Mouse (Mus musculus) MEL (cell line): Measurements from ENCODE around the gene Nfkbib. TPM values are rescaled to one million over a fixed set of nuclear protein-coding genes. Genes with fewer than 3 reads are reported as not detected.

ENCODE experiments used
- DNase-seq: peaks from one replicate; pipeline ENCODE4 v3.0.0; 2011; ENCODE audit warnings: low read depth, low spot score
- H3K27ac ChIP-seq: 2 replicates; pipeline ENCODE4 v1.5.1; 2012; ENCODE audit warnings: low read depth, mild to moderate bottlenecking, control low read depth, low read length, moderate library complexity; ENCODE audit not compliant: control insufficient read depth
- H3K27me3 ChIP-seq, 2 experiments: fragments of 150-350 bp in 1 of 2; sonication (generic) in 1 of 2; 2 replicates each; pipeline ENCODE4 v1.6.1; 2012; ENCODE audit warnings: low read length in 2 of 2, mild to moderate bottlenecking in 2 of 2, improper control_type of control experiment in 1 of 2, moderate library complexity in 1 of 2; ENCODE audit not compliant: insufficient read depth in 2 of 2, control insufficient read depth in 1 of 2
- H3K36me3 ChIP-seq, 2 experiments: 2 replicates each; pipeline ENCODE4 v1.6.1; 2012 to 2014; ENCODE audit warnings: low read length in 2 of 2, improper control_type of control experiment in 1 of 2, inconsistent platforms in 1 of 2, mild to moderate bottlenecking in 1 of 2; ENCODE audit not compliant: insufficient read depth in 2 of 2, control insufficient read depth in 1 of 2
- H3K4me1 ChIP-seq, 2 experiments: fragments of 150-350 bp in 1 of 2; sonication (generic) in 1 of 2; 2 replicates each; pipeline ENCODE4 v1.6.1; 2012; ENCODE audit warnings: low read length in 2 of 2, improper control_type of control experiment in 1 of 2, mild to moderate bottlenecking in 1 of 2; ENCODE audit not compliant: insufficient read depth in 2 of 2, control insufficient read depth in 1 of 2
- H3K4me3 ChIP-seq, 2 experiments: fragments of 150-350 bp in 1 of 2; sonication (generic) in 1 of 2; 2 replicates each; pipeline ENCODE4 v1.5.1; 2012; ENCODE audit warnings: low read depth in 2 of 2, low read length in 2 of 2, mild to moderate bottlenecking in 2 of 2, moderate library complexity in 2 of 2, control low read depth in 1 of 2, improper control_type of control experiment in 1 of 2; ENCODE audit not compliant: control insufficient read depth in 1 of 2, insufficient read depth in 1 of 2
- H3K79me2 ChIP-seq: 2 replicates; pipeline ENCODE4 v1.6.1; 2012; ENCODE audit warnings: mild to moderate bottlenecking, low read length, moderate library complexity; ENCODE audit not compliant: control insufficient read depth, poor library complexity, insufficient read depth
- H3K9ac ChIP-seq: 2 replicates; pipeline ENCODE4 v1.6.1; 2012; ENCODE audit warnings: low read depth, mild to moderate bottlenecking, control low read depth, low read length, moderate library complexity; ENCODE audit not compliant: control insufficient read depth, poor library complexity, severe bottlenecking
- H3K9me3 ChIP-seq: fragments of 150-350 bp; sonication (generic); replicated peaks from 2 replicates; pipeline ENCODE4 v1.6.1; 2012; ENCODE audit warnings: mild to moderate bottlenecking, low read length, improper control_type of control experiment, moderate library complexity; ENCODE audit not compliant: insufficient read depth
- CTCF ChIP-seq, 3 experiments: IDR thresholded peaks in 2 of 3; conservative IDR thresholded peaks in 1 of 3; 2 replicates each; pipeline ENCODE4 v1.5.1; 2011 to 2012; ENCODE audit warnings: low read length in 3 of 3, low read depth in 2 of 3, mild to moderate bottlenecking in 2 of 3, improper control_type of control experiment in 1 of 3, inconsistent platforms in 1 of 3, mixed read lengths in 1 of 3, moderate library complexity in 1 of 3; ENCODE audit not compliant: control insufficient read depth in 1 of 3, insufficient read depth in 1 of 3, poor library complexity in 1 of 3, severe bottlenecking in 1 of 3
- ELF1 ChIP-seq: IDR thresholded peaks from 2 replicates; pipeline ENCODE4 v1.6.1; 2014; ENCODE audit warnings: low read depth, mild to moderate bottlenecking, inconsistent platforms, low read length, improper control_type of control experiment, moderate library complexity
- EP300 ChIP-seq, 2 experiments: IDR thresholded peaks; 2 replicates each; pipeline ENCODE4 v1.6.1; 2011; ENCODE audit warnings: improper control_type of control experiment in 2 of 2, low read length in 2 of 2, low read depth in 1 of 2, mild to moderate bottlenecking in 1 of 2
- ETS1 ChIP-seq: IDR thresholded peaks from 2 replicates; pipeline ENCODE4 v1.6.1; 2012; ENCODE audit warnings: low read depth, mild to moderate bottlenecking, inconsistent platforms, low read length, improper control_type of control experiment, moderate library complexity
- GATA1 ChIP-seq: IDR thresholded peaks from 2 replicates; pipeline ENCODE4 v1.6.1; 2011; ENCODE audit warnings: low read depth, low read length, improper control_type of control experiment
- HCFC1 ChIP-seq: IDR thresholded peaks from 2 replicates; pipeline ENCODE4 v1.6.1; 2012; ENCODE audit warnings: low read depth, mild to moderate bottlenecking, inconsistent platforms, low read length, improper control_type of control experiment, moderate library complexity
- JUND ChIP-seq: IDR thresholded peaks from 2 replicates; pipeline ENCODE4 v1.6.1; 2011; ENCODE audit warnings: low read depth, mild to moderate bottlenecking, improper control_type of control experiment, low read length
- KAT2A ChIP-seq: conservative IDR thresholded peaks from 2 replicates; pipeline ENCODE4 v1.6.1; 2012; ENCODE audit warnings: low read depth, low read length, improper control_type of control experiment, inconsistent platforms
- MAX ChIP-seq: IDR thresholded peaks from 2 replicates; pipeline ENCODE4 v1.6.1; 2011; ENCODE audit warnings: low read length, improper control_type of control experiment
- MAZ ChIP-seq: IDR thresholded peaks from 2 replicates; pipeline ENCODE4 v1.6.1; 2012; ENCODE audit warnings: low read depth, mild to moderate bottlenecking, inconsistent platforms, low read length, improper control_type of control experiment
- MEF2A ChIP-seq: IDR thresholded peaks from 2 replicates; pipeline ENCODE4 v1.6.1; 2014; ENCODE audit warnings: low read depth, mild to moderate bottlenecking, inconsistent platforms, low read length, improper control_type of control experiment; ENCODE audit not compliant: poor library complexity, insufficient replicate concordance, severe bottlenecking; ENCODE audit errors: extremely low read depth
- MYC ChIP-seq: IDR thresholded peaks from 2 replicates; pipeline ENCODE4 v1.6.1; 2011; ENCODE audit warnings: low read depth, mild to moderate bottlenecking, low read length, improper control_type of control experiment, moderate library complexity
- NELFE ChIP-seq: IDR thresholded peaks from 2 replicates; pipeline ENCODE4 v1.6.1; 2011; ENCODE audit warnings: low read depth, low read length, improper control_type of control experiment
- NRF1 ChIP-seq: IDR thresholded peaks from 2 replicates; pipeline ENCODE4 v1.6.1; 2014; ENCODE audit warnings: low read depth, mild to moderate bottlenecking, inconsistent platforms, low read length, improper control_type of control experiment, moderate library complexity; ENCODE audit not compliant: poor library complexity, insufficient read depth, severe bottlenecking
- POLR2A ChIP-seq, 2 experiments: IDR thresholded peaks; 2 replicates each; pipeline ENCODE4 v1.6.1; 2011 to 2012; ENCODE audit warnings: low read length in 2 of 2, mild to moderate bottlenecking in 2 of 2, control low read depth in 1 of 2, improper control_type of control experiment in 1 of 2, low read depth in 1 of 2, moderate library complexity in 1 of 2; ENCODE audit not compliant: control insufficient read depth in 1 of 2, insufficient read depth in 1 of 2, poor library complexity in 1 of 2
- POLR2AphosphoS5 ChIP-seq: IDR thresholded peaks from 2 replicates; pipeline ENCODE4 v1.6.1; 2012; ENCODE audit warnings: low read depth, borderline replicate concordance, mild to moderate bottlenecking, inconsistent platforms, low read length, moderate library complexity, mixed read lengths
- RAD21 ChIP-seq: IDR thresholded peaks from 2 replicates; pipeline ENCODE4 v1.6.1; 2011; ENCODE audit warnings: mild to moderate bottlenecking, low read depth, low read length, improper control_type of control experiment
- RCOR1 ChIP-seq: IDR thresholded peaks from 2 replicates; pipeline ENCODE4 v1.6.1; 2012; ENCODE audit warnings: low read depth, mild to moderate bottlenecking, inconsistent platforms, low read length, improper control_type of control experiment
- SIN3A ChIP-seq: IDR thresholded peaks from 2 replicates; pipeline ENCODE4 v1.6.1; 2012; ENCODE audit warnings: low read length, improper control_type of control experiment, inconsistent platforms
- SMC3 ChIP-seq: IDR thresholded peaks from 2 replicates; pipeline ENCODE4 v1.6.1; 2011; ENCODE audit warnings: low read depth, low read length, improper control_type of control experiment
- TAL1 ChIP-seq: IDR thresholded peaks from 2 replicates; pipeline ENCODE4 v1.6.1; 2012; ENCODE audit warnings: mild to moderate bottlenecking, inconsistent platforms, low read length, moderate library complexity, mixed read lengths
- TBP ChIP-seq: IDR thresholded peaks from 2 replicates; pipeline ENCODE4 v1.8.0; 2011; ENCODE audit warnings: low read depth, low read length, improper control_type of control experiment
- TCF12 ChIP-seq: IDR thresholded peaks from 2 replicates; pipeline ENCODE4 v1.6.1; 2014; ENCODE audit warnings: low read depth, mild to moderate bottlenecking, inconsistent platforms, low read length, improper control_type of control experiment, moderate library complexity
- polyA plus RNA-seq, 2 experiments: library from polyadenylated mRNA; stranded (reverse) in 1 of 2; unstranded in 1 of 2; fragments of >175 nt in 1 of 2; fragments of >200 nt in 1 of 2; gene quantifications; 2 replicates each; pipeline versions ENCODE4 v1.2.1 to v1.2.4; 2012; ENCODE audit warnings: low replicate concordance in 2 of 2, low read depth in 1 of 2; ENCODE audit not compliant: insufficient read length in 2 of 2, insufficient read depth in 1 of 2, missing spikeins in 1 of 2
- total RNA-seq: library from RNA; depleted of rRNA; stranded (reverse); fragments of 300-350 nt; gene quantifications from 2 replicates; pipeline ENCODE4 v1.2.3, GENCODE M21; 2012

The Nfkbib gene
- total and polyA plus RNA-seq, 3 experiments, result 32.9 to 52.7 TPM; not detected in 1

GRCm38 (mm10) chr7:28808957-28809393 lies 41.7 kb upstream of the Nfkbib start (continued):
- TF ChIP-seq SIN3A (no peak; the same call in 1 of the 2 replicates), NELFE (peak; percentile 88)

GRCm38 (mm10) chr7:28808221-28808941 lies 41.1 kb upstream of the Nfkbib start, which contains the start of gene Hnrnpl:
Gene Hnrnpl, plus strand, starts transcription at chr7:28808541.
- peaks cover 10 to 25% of the 10 kb centered on the region in 2 experiments for H3K4me1 ChIP-seq
- DNase-seq, result peak; percentile 86

GRCm38 (mm10) chr7:28807641-28808220 lies 40.4 kb upstream of the Nfkbib start:
- Histone ChIP-seq H3K27me3 (no peaks in the 10 kb centered on the region), H3K9ac (peak overlapping the region; percentile 85), H3K4me3 (peak overlapping the region; percentile 67 to 69), H3K27ac (peak overlapping the region; percentile 99), H3K9me3 (no peaks in the 10 kb centered on the region)
- DNase-seq, result peak; percentile 51
- TF ChIP-seq MAZ (no peak), ELF1 (no peak), SMC3 (no peak), CTCF (IDR thresholded peaks at IDR 0.05 in 2 of 3, conservative IDR thresholded peaks at IDR 0.05 in 1 of 3; ENCODE audit: control insufficient read depth in 1 of 3, insufficient read depth in 1 of 3, low read depth in 2 of 3, low read length in 3 of 3, poor library complexity in 1 of 3, severe bottlenecking in 1 of 3) (no peak), GATA1 (no peak), KAT2A (no peak), MAX (no peak), HCFC1 (no peak), MEF2A (no peak), TBP (no peak)
- TF ChIP-seq, all 39 proteins: peak for 0
- peaks cover 23% of the 10 kb centered on the region for H3K79me2 ChIP-seq
- peaks cover 5 to 23% of the 10 kb centered on the region in 2 experiments; a peak in 3 of 4 replicates for H3K36me3 ChIP-seq
- H3K4me1 ChIP-seq, result peaks cover 14 to 23% of the 10 kb centered on the region in 2 experiments

More at GRCm38 (mm10) chr7:28808221-28808941, 41.1 kb upstream of the Nfkbib start, which contains the start of gene Hnrnpl:
- Histone ChIP-seq H3K9ac (peak within 1 kb of the TSS; percentile 85), H3K9me3 (no peaks in the 10 kb centered on the region), H3K27me3 (no peaks in the 10 kb centered on the region), H3K36me3 (peaks cover 6 to 25% of the 10 kb centered on the region in 2 experiments; a peak in 3 of 4 replicates), H3K4me3 (peak within 1 kb of the TSS; percentile 67 to 69), H3K79me2 (peaks cover 29% of the 10 kb centered on the region), H3K27ac (peak within 1 kb of the TSS; percentile 99)
- TF ChIP-seq SMC3, result no peak
- TF ChIP-seq EP300 (IDR thresholded peaks at IDR 0.05; ENCODE audit: low read depth in 1 of 2, low read length in 2 of 2), result peak in 1 of 2 experiments; percentile 49; a peak in 2 of 4 replicates
- TF ChIP-seq MAX, result peak; percentile 66; the same call in 1 of the 2 replicates
- 0 out of 2 replicates have a peak, but pooled peaks have one; percentile 25 for TF ChIP-seq NRF1
- TF ChIP-seq TCF12, result 0 out of 2 replicates have a peak, but pooled peaks have one; percentile 18
- TF ChIP-seq CTCF (IDR thresholded peaks at IDR 0.05 in 2 of 3, conservative IDR thresholded peaks at IDR 0.05 in 1 of 3; ENCODE audit: control insufficient read depth in 1 of 3, insufficient read depth in 1 of 3, low read depth in 2 of 3, low read length in 3 of 3, poor library complexity in 1 of 3, severe bottlenecking in 1 of 3), result no peak
- TF ChIP-seq RCOR1, result no peak
- 0 out of 2 replicates have a peak, but pooled peaks have one; percentile 45 for TF ChIP-seq POLR2AphosphoS5
- 0 out of 2 replicates have a peak, but pooled peaks have one; percentile 51 for TF ChIP-seq MYC
- TF ChIP-seq TAL1, result peak; percentile 25; the same call in 1 of the 2 replicates
- TF ChIP-seq POLR2A (IDR thresholded peaks at IDR 0.05; ENCODE audit: control insufficient read depth in 1 of 2, insufficient read depth in 1 of 2, low read depth in 1 of 2, low read length in 2 of 2, poor library complexity in 1 of 2), result peak in 1 of 2 experiments; percentile 34; a peak in 1 of 4 replicates
- TF ChIP-seq TBP, result peak; percentile 63
- no peak for TF ChIP-seq JUND
- peak; percentile 82 for TF ChIP-seq SIN3A
- peak; percentile 1; the same call in 1 of the 2 replicates for TF ChIP-seq MAZ
- TF ChIP-seq ETS1, result peak; percentile 88
- no peak for TF ChIP-seq RAD21
- TF ChIP-seq, all 39 proteins: peak for 12
